Mouse (Mus musculus) heart, postnatal 36 days (tissue): ENCODE measurements around the gene Cd1d1. TPM values are rescaled to one million over a fixed set of nuclear protein-coding genes. Genes with fewer than 3 reads are reported as not detected.

Experiments used
- DNase-seq, 2 experiments: peaks; one replicate each; pipeline ENCODE4 v3.0.0; 2021 to 2022
- intact Hi-C: fragments of 180-260 bp; cut with DNase I; formaldehyde crosslinking; loops from one replicate; pipeline ENCODE4 v1.15.1; 2025
- total RNA-seq, 2 experiments: library from RNA; stranded (reverse); gene quantifications; 2 replicates each; pipeline ENCODE4 v1.2.3; 2021

Gene Cd1d1
- total RNA-seq, 2 experiments from 2014 or later: 2.5 to 3.2 TPM

DNA sequence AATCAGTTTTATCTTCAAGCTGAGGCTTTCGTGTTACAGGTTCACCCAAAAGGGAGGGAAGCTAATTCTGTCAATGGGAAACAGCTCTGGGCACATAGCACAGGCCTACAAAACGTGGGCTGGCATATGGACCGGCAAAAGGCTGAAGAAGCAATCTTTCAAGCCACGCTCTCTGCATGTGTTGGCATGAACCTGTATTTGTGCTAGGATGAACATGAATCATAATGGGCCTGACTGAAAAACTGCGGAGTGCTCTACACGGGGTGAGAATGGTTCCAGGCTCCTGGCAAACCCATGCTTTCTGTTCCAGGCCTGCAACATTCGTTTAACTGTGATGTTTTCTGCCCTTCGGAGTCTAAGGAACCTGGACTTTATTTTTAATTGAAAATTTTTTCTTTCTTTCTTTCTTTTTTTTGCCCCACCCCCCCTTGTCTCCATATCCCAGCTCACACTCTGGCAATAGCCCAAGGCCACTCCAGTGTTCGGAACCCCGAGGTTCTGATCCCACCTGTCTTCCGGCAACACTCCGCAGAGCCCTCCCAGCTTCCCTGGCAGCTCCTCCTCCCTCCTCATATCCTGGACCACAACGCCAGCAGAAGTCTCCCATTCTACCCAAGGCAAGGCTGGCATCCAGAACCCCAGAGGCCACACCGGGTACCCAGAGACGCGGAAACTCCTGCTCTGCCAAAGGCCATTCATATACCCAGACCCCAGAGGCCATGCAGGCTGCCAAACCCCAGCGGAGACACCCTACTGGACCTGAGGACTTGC, 36.4 kb downstream of the Cd1d1 start:
- intact Hi-C loops: no loop called here
- no peak for DNase-seq

DNA sequence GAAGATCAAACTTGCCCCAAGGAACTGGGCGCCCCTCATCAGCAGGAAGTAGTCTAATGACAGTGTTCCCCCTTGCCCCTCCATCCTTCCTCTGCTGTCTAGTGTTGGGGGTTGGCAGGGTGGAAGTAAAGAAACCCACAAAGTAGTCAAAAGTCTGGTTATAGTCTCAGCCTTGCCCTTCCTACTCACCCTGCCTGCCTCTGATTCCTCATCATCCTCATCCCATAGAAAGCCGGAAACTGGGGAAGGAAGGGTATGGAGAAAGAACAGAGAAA, 37.9 kb downstream of the Cd1d1 start:
- DNase-seq: no peak
- intact Hi-C loops: no loop called here

DNA sequence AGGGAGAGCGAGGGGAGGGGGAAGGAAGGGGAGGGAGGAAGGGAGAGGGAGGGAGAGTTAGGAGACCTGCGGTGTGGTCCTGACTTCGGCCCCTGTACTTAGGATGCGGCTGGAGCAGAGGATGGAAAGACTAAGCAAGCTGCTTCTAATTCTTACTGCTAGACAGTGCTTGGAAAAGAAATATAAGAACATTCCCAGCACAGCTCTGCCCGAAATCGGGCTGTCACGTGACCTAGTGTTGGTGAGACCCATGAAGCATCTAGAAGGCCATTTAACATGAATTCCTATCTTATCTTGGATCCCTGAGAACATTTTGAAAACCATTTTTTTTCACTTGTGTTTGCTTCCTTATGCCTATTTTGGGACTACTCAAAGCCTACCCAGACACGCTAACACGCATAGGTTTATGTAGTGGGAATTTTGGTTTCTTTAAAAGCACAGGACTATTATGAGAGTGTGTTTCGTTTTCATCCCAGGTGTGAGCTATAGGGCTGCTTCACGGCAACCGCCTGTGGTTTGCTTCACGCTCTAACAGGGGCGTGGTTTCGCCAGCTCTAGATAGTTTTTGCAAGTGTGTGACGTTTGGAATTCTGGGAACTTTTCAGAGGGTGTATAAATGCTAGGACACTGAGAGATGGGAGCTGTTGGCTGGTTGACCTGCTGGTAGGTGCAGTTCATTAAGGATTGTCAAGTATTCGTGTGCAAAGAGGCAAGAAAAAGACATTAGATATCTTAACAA, 38.4 kb downstream of the Cd1d1 start:
- DNase-seq: no peak
- intact Hi-C loops: no loop called here

DNA sequence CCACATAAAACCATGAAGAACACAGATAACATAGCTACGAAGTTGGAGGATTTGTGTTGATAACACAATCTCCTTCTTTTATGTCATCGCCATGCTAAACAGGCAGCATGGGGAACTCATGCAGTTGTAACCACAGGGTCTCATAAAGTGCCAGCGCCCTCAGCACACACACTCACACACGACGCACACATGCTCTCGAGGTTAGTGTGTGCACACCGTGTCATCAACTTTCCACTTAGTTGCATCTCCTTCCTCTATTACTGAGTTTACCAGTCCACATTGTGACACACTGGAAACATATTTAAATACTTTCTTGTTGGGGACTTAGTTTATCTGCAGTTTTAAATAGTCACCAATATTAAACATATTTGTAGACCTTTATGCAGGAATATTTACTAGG, 40.2 kb downstream of the Cd1d1 start:
- intact Hi-C loops: no loop called here
- no peak for DNase-seq

DNA sequence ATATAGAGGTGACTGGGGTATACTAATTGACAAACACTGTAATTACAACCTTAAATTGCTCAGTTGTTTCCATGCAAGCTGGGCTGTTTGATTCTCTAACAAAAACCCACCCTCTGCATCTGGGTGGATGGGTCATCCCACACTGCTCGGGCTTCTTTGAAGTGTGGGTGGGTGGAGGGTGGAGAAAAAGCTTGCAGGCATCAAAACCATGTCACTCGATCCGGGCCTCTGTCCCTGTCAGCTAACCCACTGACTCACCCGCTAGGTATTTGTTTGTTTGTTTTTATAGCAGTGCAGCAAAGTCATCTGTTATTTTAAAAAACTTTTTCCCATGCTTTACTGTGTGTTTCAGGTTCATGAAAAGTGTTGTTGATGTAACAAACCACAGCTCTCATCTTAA, 43.9 kb downstream of the Cd1d1 start:
- no peak for DNase-seq
- intact Hi-C loops: no loop called here

DNA sequence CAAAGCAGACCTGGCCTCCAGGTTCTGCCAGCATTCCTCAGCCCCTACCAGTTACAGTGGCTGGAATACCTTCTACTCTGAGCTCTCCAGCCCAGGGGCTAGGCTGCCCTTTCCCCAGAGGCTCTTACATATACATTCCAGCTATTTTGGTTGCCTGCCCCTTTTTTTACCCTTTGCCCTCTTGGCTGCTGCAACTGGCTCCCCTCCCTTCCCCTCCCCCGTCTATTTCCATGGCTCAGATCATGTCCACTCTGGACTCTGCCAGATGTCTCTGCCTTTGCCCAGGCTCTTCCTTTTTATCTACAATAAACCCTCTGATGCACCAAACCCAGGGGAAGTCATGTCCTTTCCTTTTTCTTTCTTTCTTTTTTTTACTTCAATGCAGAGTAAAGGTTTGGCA, 44.7 kb downstream of the Cd1d1 start:
- no peak for DNase-seq

DNA sequence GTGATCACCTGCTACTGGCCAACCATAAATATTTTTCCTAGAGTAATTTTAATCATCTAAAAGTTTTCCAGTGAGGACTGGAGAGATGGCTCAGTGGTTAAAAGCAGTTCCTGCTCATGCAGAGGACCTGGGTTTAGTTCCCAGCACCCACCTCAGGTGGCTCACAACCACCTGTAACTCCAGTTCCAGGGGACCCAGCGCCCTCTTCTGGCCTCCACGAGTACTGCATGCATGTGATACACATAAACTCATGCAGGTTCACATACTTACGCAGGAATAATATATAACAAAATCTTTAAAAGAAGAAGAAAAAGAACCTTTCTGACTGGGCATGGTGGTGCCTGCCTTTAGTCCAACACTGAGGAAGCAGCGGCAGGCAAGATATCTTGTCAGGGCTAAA, 45.4 kb downstream of the Cd1d1 start:
- DNase-seq: no peak

More for the DNA sequence above, 44.7 kb downstream of the Cd1d1 start:
- intact Hi-C loops: no loop called here

DNA sequence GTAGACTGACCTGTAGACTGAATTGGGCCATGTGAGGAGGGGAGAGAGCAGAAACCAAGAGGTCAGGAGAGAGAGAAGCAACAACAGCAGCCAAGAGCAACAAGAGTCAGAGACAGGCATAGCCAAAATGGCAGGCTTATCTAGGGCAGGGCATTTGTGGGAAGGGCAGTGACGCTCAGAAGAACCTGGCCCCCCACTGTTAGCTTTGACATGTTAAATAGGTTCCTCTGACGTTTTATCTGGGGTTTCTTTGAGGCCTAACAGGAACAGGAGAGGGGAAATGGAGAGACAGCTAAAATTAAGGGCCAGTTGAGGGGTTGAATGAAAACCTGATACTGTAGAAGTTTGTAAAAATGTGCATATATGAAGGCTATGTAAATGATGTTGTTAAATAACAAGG, 48.6 kb downstream of the Cd1d1 start:
- no peak for DNase-seq
- intact Hi-C loops: no loop called here

More for the DNA sequence above, 45.4 kb downstream of the Cd1d1 start:
- intact Hi-C loops: no loop called here

Other genes with a start within 250 kb of the Cd1d1 start
- gene Dclk2, start 78.6 kb downstream of the Cd1d1 start, total RNA-seq: 1 to 10 TPM in 1 of 2 experiments, under 1 TPM in 1; 1.00 to 1.6 TPM
- gene Kirrel, start 175.3 kb upstream of the Cd1d1 start, total RNA-seq: 1 to 10 TPM; 6.8 to 7.6 TPM